In the genomic region with DNA sequence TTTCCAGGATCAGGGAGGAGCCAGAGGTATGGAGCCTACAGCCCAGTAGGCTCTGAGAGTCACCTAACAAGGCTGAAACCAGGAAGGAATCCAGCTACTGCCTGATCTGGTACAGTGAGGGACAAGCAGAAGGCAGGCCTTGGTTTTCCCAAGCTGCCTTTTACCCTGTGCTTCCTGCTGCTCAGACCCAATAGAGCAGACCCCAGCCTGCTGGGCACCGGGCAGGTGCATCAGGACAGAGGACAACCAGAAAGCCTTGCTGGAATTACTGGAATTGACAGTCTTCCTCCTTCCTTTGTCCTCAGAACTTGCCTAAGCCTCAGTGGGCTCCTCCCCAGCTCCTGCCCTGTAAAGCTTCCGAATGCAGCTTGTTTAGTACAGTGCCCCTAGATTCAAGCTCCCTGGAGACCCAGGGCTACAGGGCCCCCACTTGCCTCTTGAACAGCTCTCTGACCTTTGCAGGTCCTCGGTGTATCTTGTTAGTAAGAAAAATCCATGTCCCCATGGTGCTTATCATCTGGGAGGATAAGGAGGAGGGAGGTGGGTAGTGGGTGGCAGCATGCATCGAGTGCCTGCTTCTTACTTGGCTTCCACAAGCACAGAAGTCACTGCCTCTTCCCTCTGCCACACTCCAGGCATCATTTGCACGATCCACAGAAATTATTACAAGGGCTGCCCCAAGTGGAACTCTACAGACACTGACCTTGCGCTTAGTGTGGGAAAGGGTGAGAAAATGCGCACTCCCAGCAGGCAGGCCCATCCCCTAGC, we compare ENCODE assay signal across 12 mouse cellular contexts. TPM values are rescaled to one million over a fixed set of nuclear protein-coding genes. Genes with fewer than 3 reads are reported as not detected.
DNase-seq lines count a peak whose midpoint lies in the region; ATAC-seq and TF ChIP-seq lines count a peak whose summit lies in the region.
"Had no signal": no experiment of that assay in that cellular context is flagged by ENCODE, and none has a peak within 500 bp of the region (broad histone marks: within the 10 kb centered on the region; RNA-seq: fewer than 3 reads in every experiment).

No protein-coding gene starts in this region.

- no peaks in the 10 kb centered on the region for H3K9me3 ChIP-seq in kidney, postnatal 0 days (replicated peaks; ENCODE audit: low read length)
- H3K9me3 ChIP-seq in intestine, embryonic 15.5 days, result no peaks in the 10 kb centered on the region
- no peaks in the 10 kb centered on the region for H3K9me3 ChIP-seq in midbrain, postnatal 0 days (ENCODE audit: low read length)

- no peaks in the 10 kb centered on the region for H3K27me3 ChIP-seq in kidney, postnatal 0 days (ENCODE audit: insufficient read depth, low read length)
- no peaks in the 10 kb centered on the region for H3K27me3 ChIP-seq in intestine, embryonic 15.5 days (replicated peaks)
- H3K27me3 ChIP-seq in midbrain, postnatal 0 days (ENCODE audit: insufficient read depth, low read length), result no peaks in the 10 kb centered on the region
- H3K27me3 ChIP-seq: Patski had no signal

- peak; percentile 82 for DNase-seq in heart, adult 11 months
- DNase-seq in heart, postnatal 10 days, result no peak
- DNase-seq in kidney, postnatal 0 days (ENCODE audit: low spot score), result no peak
- no peak for DNase-seq in kidney, adult 18-20 months
- DNase-seq in midbrain, postnatal 0 days (ENCODE audit: low spot score), result no peak
- DNase-seq in cerebellum, postnatal 14 days, result no peak

- peaks cover 41% of the 10 kb centered on the region for H3K4me1 ChIP-seq in kidney, postnatal 0 days (replicated peaks; ENCODE audit: insufficient read depth, low read length)
- peaks cover 25% of the 10 kb centered on the region for H3K4me1 ChIP-seq in intestine, embryonic 15.5 days (replicated peaks)
- H3K4me1 ChIP-seq in midbrain, postnatal 0 days (ENCODE audit: insufficient read depth, low read length), result peaks cover 7% of the 10 kb centered on the region; the same call in 1 of the 2 replicates

- intact Hi-C loops in heart, postnatal 10 days (cut with DNase I), result loop anchor here (5.0 kb wide), 1 partner anchor 61 kb away; no protein-coding TSS in a partner anchor

- TF ChIP-seq CTCF in kidney, postnatal 0 days (IDR thresholded peaks at IDR 0.05; ENCODE audit: low read depth), result no peak
- TF ChIP-seq CTCF in midbrain, postnatal 0 days (IDR thresholded peaks at IDR 0.05), result no peak

- H3K36me3 ChIP-seq in kidney, postnatal 0 days (ENCODE audit: insufficient read depth, low read length), result no peaks in the 10 kb centered on the region
- no peaks in the 10 kb centered on the region for H3K36me3 ChIP-seq in intestine, embryonic 15.5 days
- H3K36me3 ChIP-seq in midbrain, postnatal 0 days (ENCODE audit: insufficient read depth, low read length), result no peaks in the 10 kb centered on the region

- peak overlapping the region; percentile 90 for H3K27ac ChIP-seq in kidney, postnatal 0 days
- H3K27ac ChIP-seq in intestine, embryonic 15.5 days, result peak overlapping the region; percentile 74
- peak overlapping the region; percentile 3; the same call in 1 of the 2 replicates for H3K27ac ChIP-seq in midbrain, postnatal 0 days (ENCODE audit: low read depth, low read length)

- ATAC-seq in kidney, postnatal 0 days (replicated peaks; ENCODE audit: low FRiP score, low read depth), result no peak
- peak; percentile 40 for ATAC-seq in intestine, embryonic 15.5 days
- no peak for ATAC-seq in midbrain, postnatal 0 days (ENCODE audit: low FRiP score)
- no peak for ATAC-seq in megakaryocyte-erythroid progenitor cell, adult 5-6 weeks (replicated peaks; ENCODE audit: low FRiP score, low TSS enrichment, poor library complexity, severe bottlenecking)
- ATAC-seq: forebrain, embryonic 14.5 days; inflammation-experienced regulatory T-cells, adult 6 months had no signal

- H3K9ac ChIP-seq in kidney, postnatal 0 days (ENCODE audit: low read depth, low read length), result peak overlapping the region; percentile 35; the same call in 1 of the 2 replicates
- H3K9ac ChIP-seq in intestine, embryonic 15.5 days, result no peak overlapping the region
- H3K9ac ChIP-seq in midbrain, postnatal 0 days (replicated peaks; ENCODE audit: low read length, poor library complexity, severe bottlenecking), result no peak overlapping the region

- no peak overlapping the region for H3K4me2 ChIP-seq in kidney, postnatal 0 days (ENCODE audit: low read length)
- H3K4me2 ChIP-seq in intestine, embryonic 15.5 days (replicated peaks), result peak overlapping the region; percentile 1; the same call in 1 of the 2 replicates
- no peak overlapping the region for H3K4me2 ChIP-seq in midbrain, postnatal 0 days (ENCODE audit: low read depth, low read length, poor library complexity, severe bottlenecking)

- no peak overlapping the region for H3K4me3 ChIP-seq in kidney, postnatal 0 days (replicated peaks; ENCODE audit: low read depth, low read length)
- H3K4me3 ChIP-seq in intestine, embryonic 15.5 days (replicated peaks), result no peak overlapping the region
- no peak overlapping the region for H3K4me3 ChIP-seq in midbrain, postnatal 0 days (ENCODE audit: low read depth, low read length)

- WGBS in kidney, postnatal 0 days, result 57% methylated on average over 7 of the region's 7 CpGs
- 33% methylated on average over 7 of the region's 7 CpGs for WGBS in intestine, embryonic 15.5 days
- 52% methylated on average over 7 of the region's 7 CpGs for WGBS in midbrain, postnatal 0 days

RNA-seq across cellular contexts. Expression of a gene that starts 17.2 kb away (rescaled TPM):
- 100 to 1,000 TPM; 112 to 150 TPM for total RNA-seq in heart, postnatal 10 days (2021)
- 96.4 and 102 TPM in 2 replicates for polyA plus RNA-seq in kidney, postnatal 0 days (2015; fragmentation: Nextera tagmentation; extraction: Ambion mirVana)
- polyA plus RNA-seq in intestine, embryonic 15.5 days (2015; fragmentation: Nextera tagmentation; extraction: Ambion mirVana), result 76.6 and 84.9 TPM in 2 replicates
- total RNA-seq in midbrain, postnatal 0 days (2014; rRNA removed), result 100 and 133 TPM in 2 replicates
- 109 and 138 TPM in 2 replicates for polyA plus RNA-seq in midbrain, postnatal 0 days (2015; fragmentation: Nextera tagmentation; extraction: Ambion mirVana)
- total RNA-seq in megakaryocyte-erythroid progenitor cell, adult 5-6 weeks (2014; fragmentation: Nextera tagmentation), result 0.59 and 3.3 TPM in 2 replicates
- total RNA-seq in megakaryocyte-erythroid progenitor cell, adult 5-6 weeks (2017), result 4.8 and 10.6 TPM in 2 replicates

RNA-seq across cellular contexts. Expression of a gene that starts 18.5 kb away (rescaled TPM):
- total RNA-seq in heart, postnatal 10 days (2021), result 1 to 10 TPM; 4.0 to 4.2 TPM
- polyA plus RNA-seq in kidney, postnatal 0 days (2015; fragmentation: Nextera tagmentation; extraction: Ambion mirVana), result 3.3 and 4.1 TPM in 2 replicates
- polyA plus RNA-seq in intestine, embryonic 15.5 days (2015; fragmentation: Nextera tagmentation; extraction: Ambion mirVana), result 3.9 and 6.0 TPM in 2 replicates
- 22.2 and 26.6 TPM in 2 replicates for total RNA-seq in midbrain, postnatal 0 days (2014; rRNA removed)
- polyA plus RNA-seq in midbrain, postnatal 0 days (2015; fragmentation: Nextera tagmentation; extraction: Ambion mirVana), result 8.6 and 10.0 TPM in 2 replicates
- not detected in 2 replicates for total RNA-seq in megakaryocyte-erythroid progenitor cell, adult 5-6 weeks (2014; fragmentation: Nextera tagmentation)
- total RNA-seq in megakaryocyte-erythroid progenitor cell, adult 5-6 weeks (2017), result not detected in 2 replicates
- total RNA-seq: monocyte, adult 5-6 weeks had no signal
- polyA plus RNA-seq: inflammation-experienced regulatory T-cells, adult 6 months had no signal

Comparison
In these comparisons a context has a peak if more than half of its experiments do, and no peak if none do; other contexts are left out.
1. H3K27ac ChIP-seq: peak in every context shown above with its lines; median percentile 90 in kidney, postnatal 0 days; 74 in intestine, embryonic 15.5 days; 3 in midbrain, postnatal 0 days.
2. RNA of a gene that starts 18.5 kb away (total RNA-seq): 22.2 to 26.6 TPM in midbrain, postnatal 0 days and 4.0 to 4.2 TPM in heart, postnatal 10 days; not detected in megakaryocyte-erythroid progenitor cell, adult 5-6 weeks; every median in the first group is over 4 times any median in the second.